Mouse (Mus musculus): ENCODE data around the gene Nrxn1. TPM values are rescaled to one million over a fixed set of nuclear protein-coding genes. Genes with fewer than 3 reads are reported as not detected.

The Nrxn1 gene
- polyA plus RNA-seq, 1 experiment from 2014 or later = 3.2 TPM

DNA sequence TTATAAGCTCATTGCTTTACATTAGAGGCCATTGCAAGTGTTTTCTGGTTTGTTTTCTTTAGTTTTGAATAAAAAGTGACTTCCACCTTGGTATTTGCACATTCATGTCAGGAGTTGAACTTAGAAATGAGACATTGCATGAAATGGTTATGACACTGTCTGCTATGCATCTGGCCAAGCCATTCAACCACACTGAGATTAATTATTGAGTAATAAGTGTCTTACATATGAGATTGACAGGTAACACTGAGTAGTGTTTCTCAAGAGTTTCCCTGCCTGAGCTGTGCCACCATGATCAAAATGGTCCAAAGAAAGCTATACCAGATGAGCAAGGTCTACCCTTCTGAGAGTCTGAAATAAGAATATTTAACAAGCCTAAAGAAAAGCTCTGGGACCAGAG lies 92.5 kb downstream of the Nrxn1 start:
- H3K9me3 ChIP-seq (ENCODE audit: control insufficient read depth, low read length) = no peaks in the 10 kb centered on the region
- no peak for ATAC-seq (ENCODE audit: insufficient number of reproducible peaks, low FRiP score, low TSS enrichment, low read depth)
- no peaks in the 10 kb centered on the region for H3K27me3 ChIP-seq (ENCODE audit: control insufficient read depth, insufficient read depth, low read length)
- no peaks in the 10 kb centered on the region for H3K4me1 ChIP-seq (ENCODE audit: control insufficient read depth, insufficient read depth, low read length)
- no peak overlapping the region for H3K27ac ChIP-seq (replicated peaks; ENCODE audit: low read depth, low read length)
- H3K36me3 ChIP-seq (ENCODE audit: control insufficient read depth, insufficient read depth, low read length) = no peaks in the 10 kb centered on the region
- H3K4me3 ChIP-seq (ENCODE audit: low read depth, low read length) = no peak overlapping the region
- no peak overlapping the region for H3K4me2 ChIP-seq (ENCODE audit: low read depth, severe bottlenecking)
- DNase-seq (ENCODE audit: low spot score) = no peak
- no peak overlapping the region for H3K9ac ChIP-seq (ENCODE audit: low read length)

DNA sequence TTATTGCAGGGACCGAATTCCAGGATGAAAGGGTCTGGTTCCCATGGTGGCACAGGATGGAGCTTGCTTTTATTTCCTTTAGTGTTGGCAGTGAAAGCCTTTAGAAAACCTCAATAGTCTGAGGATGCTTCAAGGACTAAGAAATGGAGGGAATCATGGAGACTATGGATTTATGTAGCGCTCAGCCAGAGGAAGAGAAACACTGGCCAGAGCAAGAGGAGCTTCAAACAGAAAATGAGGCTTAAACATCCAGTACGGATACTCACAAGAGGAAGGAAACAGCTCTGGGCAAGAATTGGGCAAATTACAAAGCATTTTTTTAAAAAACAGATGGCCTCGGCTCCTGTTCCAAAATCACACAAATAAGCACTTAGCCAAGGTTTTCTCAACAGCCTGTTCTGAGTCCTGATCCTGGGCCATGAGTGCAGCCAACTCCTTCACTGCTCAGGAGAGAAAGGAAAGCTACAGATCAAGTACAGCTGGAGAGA lies 93.2 kb downstream of the Nrxn1 start:
- no peak overlapping the region for H3K4me3 ChIP-seq (ENCODE audit: low read depth, low read length)

DNA sequence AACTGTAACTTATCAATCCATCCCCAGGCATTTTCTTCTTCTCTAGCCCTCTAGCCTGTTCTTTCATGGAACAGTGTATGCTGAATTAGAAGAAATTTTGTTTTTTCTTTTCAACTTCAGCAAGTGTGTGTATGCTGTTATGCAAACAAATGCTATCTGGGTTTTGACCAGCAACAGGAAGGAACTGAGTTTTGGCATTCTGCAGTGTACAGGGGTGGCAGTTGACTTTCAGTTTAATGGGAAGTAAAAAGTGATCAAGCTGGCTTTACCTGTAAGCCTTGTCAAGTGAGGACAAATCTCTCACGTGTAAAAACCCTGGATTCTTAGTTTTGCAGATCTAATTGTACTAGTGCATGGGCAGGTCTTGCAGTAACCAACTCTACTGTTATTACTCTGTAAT lies 95.2 kb downstream of the Nrxn1 start:
- DNase-seq (ENCODE audit: low spot score) = no peak
- Histone ChIP-seq H3K4me1 (ENCODE audit: control insufficient read depth, insufficient read depth, low read length) (no peaks in the 10 kb centered on the region), H3K36me3 (ENCODE audit: control insufficient read depth, insufficient read depth, low read length) (no peaks in the 10 kb centered on the region), H3K4me2 (ENCODE audit: low read depth, severe bottlenecking) (no peak overlapping the region), H3K9me3 (ENCODE audit: control insufficient read depth, low read length) (no peaks in the 10 kb centered on the region), H3K9ac (ENCODE audit: low read length) (no peak overlapping the region), H3K4me3 (ENCODE audit: low read depth, low read length) (no peak overlapping the region), H3K27me3 (ENCODE audit: control insufficient read depth, insufficient read depth, low read length) (no peaks in the 10 kb centered on the region), H3K27ac (replicated peaks; ENCODE audit: low read depth, low read length) (no peak overlapping the region)
- no peak for ATAC-seq (ENCODE audit: insufficient number of reproducible peaks, low FRiP score, low TSS enrichment, low read depth)
- WGBS = 64% methylated on average over 1 of the region's 1 CpGs

More for the DNA sequence above, 93.2 kb downstream of the Nrxn1 start:
- no peak for DNase-seq (ENCODE audit: low spot score)
- Histone ChIP-seq H3K27ac (replicated peaks; ENCODE audit: low read depth, low read length) (no peak overlapping the region), H3K36me3 (ENCODE audit: control insufficient read depth, insufficient read depth, low read length) (no peaks in the 10 kb centered on the region), H3K27me3 (ENCODE audit: control insufficient read depth, insufficient read depth, low read length) (no peaks in the 10 kb centered on the region), H3K9me3 (ENCODE audit: control insufficient read depth, low read length) (no peaks in the 10 kb centered on the region), H3K9ac (ENCODE audit: low read length) (no peak overlapping the region), H3K4me1 (ENCODE audit: control insufficient read depth, insufficient read depth, low read length) (no peaks in the 10 kb centered on the region), H3K4me2 (ENCODE audit: low read depth, severe bottlenecking) (no peak overlapping the region)
- WGBS = 73% methylated on average over 4 of the region's 4 CpGs
- ATAC-seq (ENCODE audit: insufficient number of reproducible peaks, low FRiP score, low TSS enrichment, low read depth) = no peak

DNA sequence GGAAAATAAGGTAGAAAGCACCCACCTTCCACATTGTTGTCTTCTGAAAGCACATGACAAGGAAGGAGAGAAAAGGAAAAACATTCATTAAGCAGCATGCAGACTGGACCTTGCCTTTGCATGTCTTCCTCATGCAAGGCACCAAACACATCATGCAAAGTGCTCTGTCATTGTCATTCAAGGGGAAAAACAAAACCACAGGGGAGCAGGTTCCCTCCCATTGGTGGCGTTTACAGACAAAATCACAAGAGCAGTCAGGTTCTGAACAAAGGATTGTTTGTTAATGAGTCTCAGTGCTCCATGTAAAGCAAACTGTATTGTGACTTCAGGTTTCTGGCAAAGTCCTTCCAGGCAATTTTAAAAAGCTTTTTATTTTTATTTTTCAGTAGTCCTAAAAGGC lies 97.4 kb downstream of the Nrxn1 start:
- Histone ChIP-seq H3K9ac (ENCODE audit: low read length) (no peak overlapping the region), H3K9me3 (ENCODE audit: control insufficient read depth, low read length) (no peaks in the 10 kb centered on the region), H3K36me3 (ENCODE audit: control insufficient read depth, insufficient read depth, low read length) (no peaks in the 10 kb centered on the region), H3K4me1 (ENCODE audit: control insufficient read depth, insufficient read depth, low read length) (no peaks in the 10 kb centered on the region), H3K27ac (replicated peaks; ENCODE audit: low read depth, low read length) (no peak overlapping the region), H3K4me2 (ENCODE audit: low read depth, severe bottlenecking) (no peak overlapping the region), H3K4me3 (ENCODE audit: low read depth, low read length) (no peak overlapping the region), H3K27me3 (ENCODE audit: control insufficient read depth, insufficient read depth, low read length) (no peaks in the 10 kb centered on the region)
- no peak for ATAC-seq (ENCODE audit: insufficient number of reproducible peaks, low FRiP score, low TSS enrichment, low read depth)
- no peak for DNase-seq (ENCODE audit: low spot score)
- WGBS = 30% methylated on average over 1 of the region's 1 CpGs

DNA sequence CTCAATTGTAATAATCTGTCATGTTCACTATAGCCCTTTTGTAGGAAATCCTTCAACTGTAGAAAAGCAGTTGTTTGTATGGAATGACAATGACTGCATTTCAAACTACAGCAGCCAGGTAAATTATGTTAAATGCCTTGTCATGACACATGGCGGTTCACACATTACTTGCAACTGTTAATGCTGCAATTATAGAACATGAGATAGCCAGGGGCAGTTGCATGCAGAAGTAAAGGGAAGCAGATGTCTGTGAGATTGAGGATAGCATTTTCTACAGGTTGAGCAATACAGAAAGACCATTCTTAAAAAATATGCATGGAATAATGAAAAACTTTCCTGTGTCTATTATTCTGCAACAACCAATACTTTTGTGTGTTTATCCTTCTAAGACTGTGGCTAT lies 98.6 kb downstream of the Nrxn1 start:
- 69% methylated on average over 1 of the region's 1 CpGs for WGBS
- Histone ChIP-seq H3K4me2 (ENCODE audit: low read depth, severe bottlenecking) (no peak overlapping the region), H3K9me3 (ENCODE audit: control insufficient read depth, low read length) (no peaks in the 10 kb centered on the region), H3K4me1 (ENCODE audit: control insufficient read depth, insufficient read depth, low read length) (no peaks in the 10 kb centered on the region), H3K27me3 (ENCODE audit: control insufficient read depth, insufficient read depth, low read length) (no peaks in the 10 kb centered on the region), H3K27ac (replicated peaks; ENCODE audit: low read depth, low read length) (no peak overlapping the region), H3K9ac (ENCODE audit: low read length) (no peak overlapping the region), H3K4me3 (ENCODE audit: low read depth, low read length) (no peak overlapping the region), H3K36me3 (ENCODE audit: control insufficient read depth, insufficient read depth, low read length) (no peaks in the 10 kb centered on the region)
- no peak for DNase-seq (ENCODE audit: low spot score)
- no peak for ATAC-seq (ENCODE audit: insufficient number of reproducible peaks, low FRiP score, low TSS enrichment, low read depth)

DNA sequence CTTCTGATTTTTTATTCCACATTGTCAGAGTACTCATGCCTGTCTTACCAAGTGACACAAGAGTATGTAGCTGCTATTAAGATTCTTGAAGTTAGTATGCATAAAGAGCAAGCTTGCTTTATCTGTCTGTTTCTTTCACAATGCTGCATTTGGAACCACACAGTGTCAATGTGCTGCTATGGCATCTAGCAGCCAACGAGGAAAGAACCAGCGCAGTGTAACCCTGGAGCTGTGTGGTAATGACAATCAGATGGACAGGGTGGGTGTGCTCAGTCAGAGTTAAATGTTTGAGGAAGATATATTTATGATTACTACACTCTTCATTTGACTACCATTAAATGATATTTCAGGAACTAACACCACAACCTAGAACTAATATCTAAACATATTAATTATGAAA lies 102.1 kb downstream of the Nrxn1 start:
- Histone ChIP-seq H3K4me2 (ENCODE audit: low read depth, severe bottlenecking) (no peak overlapping the region), H3K36me3 (ENCODE audit: control insufficient read depth, insufficient read depth, low read length) (no peaks in the 10 kb centered on the region)
- no peak for ATAC-seq (ENCODE audit: insufficient number of reproducible peaks, low FRiP score, low TSS enrichment, low read depth)

DNA sequence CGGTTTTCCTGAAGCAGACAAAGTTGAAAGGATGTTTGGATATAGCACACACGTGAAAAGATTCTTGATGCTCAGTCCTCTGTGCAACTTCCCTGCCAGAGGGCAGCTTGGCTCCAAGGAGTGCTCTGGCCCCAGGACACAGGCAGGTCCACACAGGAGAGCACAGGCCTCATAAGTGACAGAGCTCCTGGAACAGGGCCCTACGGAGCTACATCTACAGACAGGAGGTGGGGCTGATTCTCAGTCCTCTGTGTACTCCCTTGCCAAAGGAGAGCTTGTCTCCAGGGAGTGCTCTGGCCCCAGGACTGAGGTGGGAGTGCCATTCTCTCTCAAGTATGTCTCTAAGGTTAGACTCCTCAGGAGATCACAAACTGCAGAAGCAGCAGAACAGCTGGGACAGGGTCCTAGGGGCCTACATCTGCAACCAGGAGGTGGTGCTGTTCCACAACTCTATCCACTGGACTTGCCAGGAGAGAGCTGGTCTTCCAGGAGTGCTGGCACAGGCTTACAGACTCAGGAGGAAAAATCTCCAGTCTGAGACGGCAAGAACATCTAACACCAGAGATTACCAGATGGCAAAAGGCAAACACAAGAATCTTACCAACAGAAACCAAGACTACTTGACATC lies 129.9 kb downstream of the Nrxn1 start:
- WGBS = 58% methylated on average over 4 of the region's 4 CpGs
- H3K4me1 ChIP-seq (ENCODE audit: control insufficient read depth, insufficient read depth, low read length) = no peaks in the 10 kb centered on the region
- no peak overlapping the region for H3K27ac ChIP-seq (replicated peaks; ENCODE audit: low read depth, low read length)
- no peak overlapping the region for H3K4me3 ChIP-seq (ENCODE audit: low read depth, low read length)
- no peak overlapping the region for H3K4me2 ChIP-seq (ENCODE audit: low read depth, severe bottlenecking)
- DNase-seq (ENCODE audit: low spot score) (peak; percentile 57), ATAC-seq (ENCODE audit: insufficient number of reproducible peaks, low FRiP score, low TSS enrichment, low read depth) (0 out of 2 replicates have a peak, but pooled peaks have one; percentile 65)
- H3K9ac ChIP-seq (ENCODE audit: low read length) = no peak overlapping the region
- H3K36me3 ChIP-seq (ENCODE audit: control insufficient read depth, insufficient read depth, low read length) = no peaks in the 10 kb centered on the region
- no peaks in the 10 kb centered on the region for H3K27me3 ChIP-seq (ENCODE audit: control insufficient read depth, insufficient read depth, low read length)
- H3K9me3 ChIP-seq (ENCODE audit: control insufficient read depth, low read length) = no peaks in the 10 kb centered on the region

More for the DNA sequence above, 102.1 kb downstream of the Nrxn1 start:
- no peak overlapping the region for H3K4me3 ChIP-seq (ENCODE audit: low read depth, low read length)
- no peak overlapping the region for H3K9ac ChIP-seq (ENCODE audit: low read length)
- H3K9me3 ChIP-seq (ENCODE audit: control insufficient read depth, low read length) = no peaks in the 10 kb centered on the region
- H3K4me1 ChIP-seq (ENCODE audit: control insufficient read depth, insufficient read depth, low read length) = no peaks in the 10 kb centered on the region
- H3K27me3 ChIP-seq (ENCODE audit: control insufficient read depth, insufficient read depth, low read length) = no peaks in the 10 kb centered on the region
- WGBS = 79% methylated on average over 2 of the region's 2 CpGs
- no peak overlapping the region for H3K27ac ChIP-seq (replicated peaks; ENCODE audit: low read depth, low read length)
- no peak for DNase-seq (ENCODE audit: low spot score)

DNA sequence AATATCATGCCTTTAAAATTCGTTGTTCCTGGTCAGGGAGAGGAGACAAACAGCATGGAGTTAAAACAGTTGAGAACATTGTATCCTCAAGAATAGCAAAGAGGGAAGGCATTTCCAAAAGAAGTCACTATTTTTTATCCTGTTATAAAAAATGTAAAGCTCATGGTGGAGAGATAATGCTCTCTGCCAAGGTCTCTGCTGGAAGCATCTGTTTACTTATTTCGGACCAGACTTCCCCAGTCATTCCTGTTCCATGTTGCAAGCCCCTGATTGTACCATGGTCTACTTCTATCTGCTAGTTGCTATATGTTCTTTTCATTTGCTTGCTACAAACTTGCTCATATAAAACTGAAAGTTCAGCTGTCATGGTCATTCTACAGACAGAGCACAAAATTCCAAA lies 137.7 kb downstream of the Nrxn1 start:
- Histone ChIP-seq H3K27me3 (ENCODE audit: control insufficient read depth, insufficient read depth, low read length) (no peaks in the 10 kb centered on the region), H3K9me3 (ENCODE audit: control insufficient read depth, low read length) (no peaks in the 10 kb centered on the region), H3K27ac (replicated peaks; ENCODE audit: low read depth, low read length) (no peak overlapping the region), H3K4me1 (ENCODE audit: control insufficient read depth, insufficient read depth, low read length) (no peaks in the 10 kb centered on the region), H3K4me3 (ENCODE audit: low read depth, low read length) (no peak overlapping the region), H3K36me3 (ENCODE audit: control insufficient read depth, insufficient read depth, low read length) (no peaks in the 10 kb centered on the region), H3K9ac (ENCODE audit: low read length) (no peak overlapping the region), H3K4me2 (ENCODE audit: low read depth, severe bottlenecking) (no peak overlapping the region)
- DNase-seq (ENCODE audit: low spot score) = no peak
- 69% methylated on average over 2 of the region's 2 CpGs for WGBS
- no peak for ATAC-seq (ENCODE audit: insufficient number of reproducible peaks, low FRiP score, low TSS enrichment, low read depth)

DNA sequence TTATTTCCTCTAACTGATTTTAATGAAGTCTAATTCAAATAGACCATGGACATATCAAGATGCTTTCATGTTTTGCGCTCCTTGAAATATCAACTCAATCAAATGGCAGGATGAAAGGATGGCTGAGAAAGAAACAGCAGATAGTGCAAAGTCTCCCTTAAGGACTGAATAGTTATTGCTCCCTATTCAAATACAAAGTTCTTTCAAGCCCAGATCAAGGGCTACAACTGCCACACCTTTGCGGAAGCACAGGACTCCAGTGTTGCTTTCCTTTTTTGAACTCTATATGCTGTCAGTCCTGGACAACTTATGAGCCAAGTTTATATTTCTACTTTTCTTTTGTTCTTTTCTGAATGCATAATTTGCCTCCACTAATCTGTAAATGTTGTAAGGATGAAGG lies 157.9 kb downstream of the Nrxn1 start:
- Histone ChIP-seq H3K4me2 (ENCODE audit: low read depth, severe bottlenecking) (no peak overlapping the region), H3K4me3 (ENCODE audit: low read depth, low read length) (no peak overlapping the region), H3K4me1 (ENCODE audit: control insufficient read depth, insufficient read depth, low read length) (no peaks in the 10 kb centered on the region), H3K9me3 (ENCODE audit: control insufficient read depth, low read length) (no peaks in the 10 kb centered on the region), H3K27ac (replicated peaks; ENCODE audit: low read depth, low read length) (no peak overlapping the region), H3K9ac (ENCODE audit: low read length) (no peak overlapping the region), H3K27me3 (ENCODE audit: control insufficient read depth, insufficient read depth, low read length) (no peaks in the 10 kb centered on the region), H3K36me3 (ENCODE audit: control insufficient read depth, insufficient read depth, low read length) (no peaks in the 10 kb centered on the region)
- DNase-seq (ENCODE audit: low spot score) (no peak), ATAC-seq (ENCODE audit: insufficient number of reproducible peaks, low FRiP score, low TSS enrichment, low read depth) (no peak)
- WGBS = 91% methylated on average over 2 of the region's 2 CpGs
